Mouse (Mus musculus): ENCODE data around the gene Negr1.

GRCm38 (mm10) chr3:156882129-156882528, 320.5 kb downstream of the Negr1 start:
- no peak for TF ChIP-seq POLR2A (IDR thresholded peaks at IDR 0.05; ENCODE audit: extremely low read depth, insufficient read depth, low read length)
- TF ChIP-seq CTCF (IDR thresholded peaks at IDR 0.05; ENCODE audit: extremely low read depth, insufficient read depth, low read length) = no peak
